Mouse (Mus musculus): ENCODE results near the gene Olfr782. TPM values are rescaled to one million over a fixed set of nuclear protein-coding genes. Genes with fewer than 3 reads are reported as not detected.
"Not testable (repeated sequence)": the region's sequence is repeated elsewhere in the genome, so short reads cannot be mapped to it uniquely, and the experiment has no call there.

Olfr782 gene
- not detected in 2 replicates for total RNA-seq (2014; rRNA removed)
- polyA plus RNA-seq (2015; fragmentation: Nextera tagmentation; extraction: Ambion mirVana) = not detected in 2 replicates

DNA sequence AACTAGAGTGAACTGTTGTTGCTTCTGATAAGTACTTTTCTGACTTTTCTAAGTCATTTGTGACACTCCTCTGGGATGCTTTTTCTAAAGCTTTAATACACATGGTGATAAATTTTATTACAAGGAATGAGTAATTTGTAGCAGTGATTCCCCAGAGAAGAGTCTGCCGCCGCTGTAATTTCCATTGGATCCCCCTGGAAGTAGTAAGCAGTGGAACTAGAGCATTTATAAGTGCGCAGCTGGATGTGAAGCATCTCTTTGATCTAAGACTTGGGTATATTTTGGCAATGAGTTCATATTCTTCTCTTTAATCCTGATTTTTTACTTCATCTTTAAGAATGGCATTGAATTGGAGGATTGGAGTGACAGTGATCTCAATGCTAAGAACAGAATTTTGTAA, at the start of gene Olfr782:
Gene Olfr782, plus strand, starts transcription at position 301 of the 400 bp plus-strand sequence.
- no peak within 1 kb of the TSS for H3K9ac ChIP-seq (replicated peaks; ENCODE audit: low read length, poor library complexity, severe bottlenecking)
- no peak for TF ChIP-seq CTCF (IDR thresholded peaks at IDR 0.05)
- DNase-seq (ENCODE audit: low spot score) (no peak), ATAC-seq (ENCODE audit: low FRiP score) (no peak)
- WGBS = 90% methylated on average over 3 of the region's 3 CpGs
- H3K4me3 ChIP-seq (ENCODE audit: low read depth, low read length) = no peak within 1 kb of the TSS
- H3K27me3 ChIP-seq (ENCODE audit: insufficient read depth, low read length) = no peaks in the 10 kb centered on the region
- no peak within 1 kb of the TSS for H3K27ac ChIP-seq (ENCODE audit: low read depth, low read length)
- H3K4me1 ChIP-seq (ENCODE audit: insufficient read depth, low read length) = no peaks in the 10 kb centered on the region
- no peaks in the 10 kb centered on the region for H3K36me3 ChIP-seq (ENCODE audit: insufficient read depth, low read length)
- H3K9me3 ChIP-seq (ENCODE audit: low read length) = no peaks in the 10 kb centered on the region
- no peak within 1 kb of the TSS for H3K4me2 ChIP-seq (ENCODE audit: low read depth, low read length, poor library complexity, severe bottlenecking)

DNA sequence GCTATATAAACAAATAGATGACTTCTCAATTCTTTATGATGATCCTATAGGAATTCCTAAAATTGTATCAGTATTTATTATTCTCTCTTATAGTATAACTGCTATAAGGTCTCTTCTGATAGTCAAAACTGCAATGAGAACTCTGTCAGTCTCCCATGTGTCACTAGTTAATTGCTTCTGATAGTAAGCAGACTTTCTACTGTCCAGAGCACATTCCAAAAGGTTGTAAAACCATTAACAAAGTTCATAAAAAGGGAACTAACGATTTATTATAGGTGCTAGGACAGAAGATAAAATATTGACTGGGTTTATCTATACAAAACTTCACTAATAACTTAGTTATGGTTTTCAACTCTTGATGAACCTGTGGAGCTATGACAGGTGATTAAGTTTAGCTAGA, 35.7 kb upstream of the Olfr782 start:
- DNase-seq (ENCODE audit: low spot score); H3K27ac ChIP-seq (ENCODE audit: low read depth, low read length); H3K4me3 ChIP-seq (ENCODE audit: low read depth, low read length); H3K9me3 ChIP-seq (ENCODE audit: low read length); H3K36me3 ChIP-seq (ENCODE audit: insufficient read depth, low read length); H3K4me2 ChIP-seq (ENCODE audit: low read depth, low read length, poor library complexity, severe bottlenecking); H3K9ac ChIP-seq (replicated peaks; ENCODE audit: low read length, poor library complexity, severe bottlenecking); H3K4me1 ChIP-seq (ENCODE audit: insufficient read depth, low read length); H3K27me3 ChIP-seq (ENCODE audit: insufficient read depth, low read length); ATAC-seq (ENCODE audit: low FRiP score): not testable (repeated sequence)
- WGBS = 50% methylated on average over 1 of the region's 1 CpGs

DNA sequence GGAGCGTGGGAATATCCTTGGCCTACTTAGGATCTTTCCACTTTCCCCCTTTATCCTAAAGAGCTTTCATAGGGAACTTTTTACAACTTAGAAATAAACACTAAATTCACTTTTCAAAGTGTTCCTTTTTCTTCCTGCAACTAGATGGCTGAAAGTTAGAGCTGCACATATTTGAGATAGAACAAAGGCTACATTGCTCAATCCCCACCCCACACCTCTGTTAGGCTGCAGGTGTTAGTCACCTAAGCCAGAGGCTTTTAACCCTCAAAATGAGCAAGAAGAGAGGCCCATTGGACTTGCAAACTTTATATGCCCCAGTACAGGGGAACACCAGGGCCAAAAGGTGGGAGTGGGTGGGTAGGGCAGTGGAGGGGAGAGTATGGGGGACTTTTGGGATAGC, 35.1 kb upstream of the Olfr782 start:
- not testable (repeated sequence) for H3K27ac ChIP-seq (ENCODE audit: low read depth, low read length); H3K4me3 ChIP-seq (ENCODE audit: low read depth, low read length); H3K9me3 ChIP-seq (ENCODE audit: low read length); H3K4me2 ChIP-seq (ENCODE audit: low read depth, low read length, poor library complexity, severe bottlenecking); ATAC-seq (ENCODE audit: low FRiP score); H3K9ac ChIP-seq (replicated peaks; ENCODE audit: low read length, poor library complexity, severe bottlenecking); H3K4me1 ChIP-seq (ENCODE audit: insufficient read depth, low read length); H3K27me3 ChIP-seq (ENCODE audit: insufficient read depth, low read length); DNase-seq (ENCODE audit: low spot score); H3K36me3 ChIP-seq (ENCODE audit: insufficient read depth, low read length)
- no CpG with 5 or more reads among the region's 1 CpGs for WGBS

DNA sequence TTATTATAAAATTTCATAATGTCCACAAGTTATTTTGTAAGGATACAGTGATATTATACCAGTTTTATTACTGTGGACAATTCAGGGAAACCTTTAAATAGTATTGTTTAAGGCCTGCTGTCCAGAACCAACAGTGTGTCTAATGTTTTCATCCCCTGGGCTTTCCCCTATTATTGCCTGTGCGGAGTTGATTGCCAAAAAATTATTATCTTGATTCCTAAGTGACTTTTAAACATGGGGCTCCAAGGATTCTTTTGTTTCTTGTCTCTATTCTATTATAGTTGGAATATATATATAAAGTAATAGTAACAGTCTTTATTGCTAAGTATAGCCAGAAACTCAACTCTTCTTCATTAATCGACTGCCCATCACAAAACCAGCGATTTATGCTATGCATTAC, 30.8 kb upstream of the Olfr782 start, which contains the start of gene Olfr780:
Gene Olfr780, plus strand, starts transcription at position 301 of the 400 bp plus-strand sequence.
- no peak within 1 kb of the TSS for H3K9ac ChIP-seq (replicated peaks; ENCODE audit: low read length, poor library complexity, severe bottlenecking)
- ATAC-seq (ENCODE audit: low FRiP score) = no peak
- no peaks in the 10 kb centered on the region for H3K36me3 ChIP-seq (ENCODE audit: insufficient read depth, low read length)
- H3K27ac ChIP-seq (ENCODE audit: low read depth, low read length) = no peak within 1 kb of the TSS
- H3K27me3 ChIP-seq (ENCODE audit: insufficient read depth, low read length) = no peaks in the 10 kb centered on the region
- DNase-seq (ENCODE audit: low spot score) = no peak
- no peak within 1 kb of the TSS for H3K4me3 ChIP-seq (ENCODE audit: low read depth, low read length)
- no peak for TF ChIP-seq CTCF (IDR thresholded peaks at IDR 0.05)
- no peaks in the 10 kb centered on the region for H3K9me3 ChIP-seq (ENCODE audit: low read length)
- WGBS = 83% methylated on average over 3 of the region's 3 CpGs
- H3K4me1 ChIP-seq (ENCODE audit: insufficient read depth, low read length) = no peaks in the 10 kb centered on the region
- no peak within 1 kb of the TSS for H3K4me2 ChIP-seq (ENCODE audit: low read depth, low read length, poor library complexity, severe bottlenecking)

DNA sequence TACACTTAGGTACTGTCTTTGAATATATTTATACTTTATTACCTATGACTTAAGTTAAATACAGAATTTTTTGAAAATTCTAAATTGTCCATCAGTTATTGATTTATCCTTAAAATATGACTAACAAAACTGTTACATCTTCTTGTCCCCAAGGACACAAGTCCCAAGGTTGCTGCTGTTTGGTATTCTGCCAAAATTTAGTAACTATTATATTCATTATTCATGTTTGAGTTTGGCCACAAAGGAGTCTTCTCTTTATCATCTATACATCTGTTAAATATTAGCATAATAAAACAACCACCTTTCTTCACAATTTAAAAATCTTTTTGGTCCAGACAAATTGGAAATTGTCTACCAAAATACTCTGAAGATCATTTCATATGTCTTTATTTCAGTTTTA, 20.1 kb upstream of the Olfr782 start, which contains the start of gene Olfr781:
Gene Olfr781, plus strand, starts transcription at position 301 of the 400 bp plus-strand sequence.
- Histone ChIP-seq H3K4me2 (ENCODE audit: low read depth, low read length, poor library complexity, severe bottlenecking) (no peak within 1 kb of the TSS), H3K4me3 (ENCODE audit: low read depth, low read length) (no peak within 1 kb of the TSS), H3K9ac (replicated peaks; ENCODE audit: low read length, poor library complexity, severe bottlenecking) (no peak within 1 kb of the TSS), H3K4me1 (ENCODE audit: insufficient read depth, low read length) (no peaks in the 10 kb centered on the region), H3K27ac (ENCODE audit: low read depth, low read length) (no peak within 1 kb of the TSS), H3K9me3 (ENCODE audit: low read length) (no peaks in the 10 kb centered on the region), H3K36me3 (ENCODE audit: insufficient read depth, low read length) (no peaks in the 10 kb centered on the region), H3K27me3 (ENCODE audit: insufficient read depth, low read length) (no peaks in the 10 kb centered on the region)
- no peak for TF ChIP-seq CTCF (IDR thresholded peaks at IDR 0.05)
- DNase-seq (ENCODE audit: low spot score) (no peak), ATAC-seq (ENCODE audit: low FRiP score) (no peak)

DNA sequence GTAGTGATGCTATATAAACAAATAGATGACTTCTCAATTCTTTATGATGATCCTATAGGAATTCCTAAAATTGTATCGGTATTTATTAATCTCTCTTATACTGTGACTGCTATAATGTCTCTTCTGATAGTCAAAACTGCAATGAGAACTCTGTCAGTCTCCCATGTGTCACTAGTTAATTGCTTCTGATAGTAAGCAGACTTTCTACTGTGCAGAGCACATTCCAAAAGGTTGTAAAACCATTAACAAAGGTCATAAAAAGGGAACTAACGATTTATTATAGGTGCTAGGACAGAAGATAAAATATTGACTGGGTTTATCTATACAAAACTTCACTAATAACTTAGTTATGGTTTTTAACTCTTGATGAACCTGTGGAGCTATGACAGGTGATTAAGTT, 3.8 kb downstream of the Olfr782 start:
- not testable (repeated sequence) for ATAC-seq (ENCODE audit: low FRiP score); H3K9ac ChIP-seq (replicated peaks; ENCODE audit: low read length, poor library complexity, severe bottlenecking); H3K4me1 ChIP-seq (ENCODE audit: insufficient read depth, low read length); H3K4me3 ChIP-seq (ENCODE audit: low read depth, low read length); H3K27ac ChIP-seq (ENCODE audit: low read depth, low read length); H3K9me3 ChIP-seq (ENCODE audit: low read length); H3K36me3 ChIP-seq (ENCODE audit: insufficient read depth, low read length); H3K4me2 ChIP-seq (ENCODE audit: low read depth, low read length, poor library complexity, severe bottlenecking); DNase-seq (ENCODE audit: low spot score); H3K27me3 ChIP-seq (ENCODE audit: insufficient read depth, low read length)
- WGBS = 90% methylated on average over 2 of the region's 2 CpGs

DNA sequence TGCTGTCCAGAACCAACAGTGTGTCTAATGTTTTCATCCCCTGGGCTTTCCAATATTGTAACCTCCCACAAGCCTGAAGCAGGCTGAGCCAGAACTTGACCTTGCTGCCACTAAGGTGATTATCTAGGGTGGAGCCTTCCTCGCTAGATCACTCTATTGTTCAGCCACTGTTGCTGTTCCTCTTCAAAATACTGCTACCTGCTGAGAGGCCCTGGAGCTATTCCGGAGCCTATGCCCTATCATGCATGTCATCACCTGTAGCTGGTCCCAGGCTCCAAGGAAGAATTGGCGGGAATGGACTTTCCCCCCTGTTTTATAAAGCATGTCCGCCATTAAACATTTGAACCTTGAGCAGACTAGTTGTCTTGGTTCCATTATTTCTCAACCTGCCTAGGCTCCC, 7.8 kb downstream of the Olfr782 start:
- 79% methylated on average over 4 of the region's 4 CpGs for WGBS
- not testable (repeated sequence) for H3K9me3 ChIP-seq (ENCODE audit: low read length); H3K4me3 ChIP-seq (ENCODE audit: low read depth, low read length); H3K4me1 ChIP-seq (ENCODE audit: insufficient read depth, low read length); H3K36me3 ChIP-seq (ENCODE audit: insufficient read depth, low read length); H3K27me3 ChIP-seq (ENCODE audit: insufficient read depth, low read length); H3K27ac ChIP-seq (ENCODE audit: low read depth, low read length); H3K4me2 ChIP-seq (ENCODE audit: low read depth, low read length, poor library complexity, severe bottlenecking); DNase-seq (ENCODE audit: low spot score); H3K9ac ChIP-seq (replicated peaks; ENCODE audit: low read length, poor library complexity, severe bottlenecking); ATAC-seq (ENCODE audit: low FRiP score)
